Mouse (Mus musculus) heart, embryonic 10.5 days (tissue): ENCODE measurements around the gene Gas2. TPM values are rescaled to one million over a fixed set of nuclear protein-coding genes. Genes with fewer than 3 reads are reported as not detected.

Experiments used
- DNase-seq: peaks from one replicate; pipeline ENCODE4 v3.0.0-alpha.2; 2017; ENCODE audit warnings: low spot score
- H3K27ac ChIP-seq: fragments of 300-500 bp; sonication (generic); 2 replicates; pipeline ENCODE4 v1.5.1; 2016; ENCODE audit warnings: mild to moderate bottlenecking
- H3K27me3 ChIP-seq: fragments of 300-500 bp; sonication (generic); 2 replicates; pipeline ENCODE4 v1.6.1; 2016; ENCODE audit warnings: mild to moderate bottlenecking; ENCODE audit not compliant: poor library complexity, insufficient read depth, severe bottlenecking
- H3K36me3 ChIP-seq: fragments of 300-500 bp; sonication (generic); 2 replicates; pipeline ENCODE4 v1.6.1; 2016; ENCODE audit warnings: mild to moderate bottlenecking, moderate library complexity
- H3K4me1 ChIP-seq: fragments of 300-500 bp; sonication (generic); 2 replicates; pipeline ENCODE4 v1.6.1; 2016; ENCODE audit warnings: mild to moderate bottlenecking
- H3K4me3 ChIP-seq: fragments of 300-500 bp; sonication (generic); 2 replicates; pipeline ENCODE4 v1.5.1; 2016; ENCODE audit warnings: mild to moderate bottlenecking, moderate library complexity
- H3K9me3 ChIP-seq: fragments of 300-500 bp; sonication (generic); 2 replicates; pipeline ENCODE4 v1.6.1; 2016; ENCODE audit warnings: mild to moderate bottlenecking, moderate library complexity
- WGBS: fragments of 180-500 bp; shearing (Covaris S2); methylation state at CpG from one replicate; pipeline ENCODE4 v1.1.7; 2016; 5-methylcytosine and 5-hydroxymethylcytosine counted together
- polyA plus RNA-seq: library from polyadenylated mRNA; unstranded; fragments of >200 nt; fragmentation: Nextera tagmentation; extraction: Ambion mirVana; gene quantifications from 2 replicates; pipeline ENCODE4 v1.2.1, GENCODE M21; 2016

Gene Gas2
- polyA plus RNA-seq, 1 experiment from 2014 or later: 11.2 TPM

GRCm38 (mm10) chr7:51960698-51961374 lies 99.0 kb downstream of the Gas2 start:
- DNase-seq: no peak
- H3K27ac ChIP-seq: no peak overlapping the region
- no peaks in the 10 kb centered on the region for H3K9me3 ChIP-seq
- H3K4me3 ChIP-seq: no peak overlapping the region
- WGBS: 66% methylated on average over 6 of the region's 6 CpGs
- peaks cover 2% of the 10 kb centered on the region; the same call in 1 of the 2 replicates for H3K4me1 ChIP-seq
- no peaks in the 10 kb centered on the region for H3K36me3 ChIP-seq
- no peaks in the 10 kb centered on the region for H3K27me3 ChIP-seq

DNA sequence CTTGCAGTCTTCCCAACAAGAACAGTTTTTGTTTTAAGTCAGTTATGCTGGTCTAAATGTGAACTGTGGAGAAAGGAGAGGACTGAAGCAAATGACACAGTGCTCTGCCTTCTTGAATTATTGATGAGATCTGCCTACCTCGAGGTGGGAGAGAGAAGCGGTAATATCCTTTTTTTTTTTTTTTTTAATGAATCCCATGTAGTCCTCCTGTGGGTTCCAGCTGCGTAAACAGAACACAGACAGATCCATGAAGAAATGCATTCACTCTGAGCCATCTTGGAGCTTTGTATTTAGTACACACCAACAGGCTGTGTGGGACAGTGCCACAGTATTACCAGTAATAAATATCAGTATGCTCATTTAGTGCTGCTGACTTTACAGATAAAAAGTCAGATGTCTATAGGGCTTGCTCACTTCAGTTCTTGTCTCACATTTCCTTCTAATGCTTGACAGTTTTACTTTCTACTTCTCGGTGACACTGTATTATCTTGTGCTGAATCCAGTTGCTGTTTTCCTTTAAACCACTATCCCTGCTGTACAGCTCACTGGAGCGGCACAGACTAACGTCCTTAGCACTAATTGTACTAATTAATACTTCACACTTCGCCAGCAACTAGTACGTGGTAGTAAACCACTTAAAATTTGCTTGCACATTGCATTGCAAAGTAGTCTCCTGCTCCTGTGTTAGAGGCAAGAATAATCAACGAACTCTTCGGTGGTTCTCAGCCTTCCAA lies 100.6 kb downstream of the Gas2 start:
- Histone ChIP-seq H3K9me3 (no peaks in the 10 kb centered on the region), H3K27ac (no peak overlapping the region), H3K36me3 (no peaks in the 10 kb centered on the region), H3K27me3 (no peaks in the 10 kb centered on the region), H3K4me1 (no peaks in the 10 kb centered on the region), H3K4me3 (no peak overlapping the region)
- DNase-seq: no peak
- 84% methylated on average over 10 of the region's 10 CpGs for WGBS

DNA sequence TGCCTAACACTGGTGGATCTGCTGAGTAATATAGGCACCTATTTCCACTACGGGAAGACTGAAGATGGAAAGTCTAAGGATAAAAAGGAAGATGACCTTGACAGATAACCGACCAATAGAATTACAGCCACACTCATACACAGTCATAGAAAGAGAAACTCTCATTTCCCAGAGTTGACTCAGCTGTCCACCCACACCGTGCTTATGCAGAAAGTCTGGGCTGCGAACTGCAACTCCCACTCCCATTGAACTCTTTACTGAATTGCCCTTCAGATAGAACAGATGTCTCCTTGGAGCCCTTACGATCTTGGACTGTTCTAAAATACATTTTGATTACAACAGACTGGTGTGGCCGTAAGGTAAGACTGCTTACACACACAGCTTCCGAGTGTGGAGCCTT lies 102.9 kb downstream of the Gas2 start:
- H3K4me3 ChIP-seq: no peak overlapping the region
- WGBS: 86% methylated on average over 7 of the region's 7 CpGs
- no peaks in the 10 kb centered on the region for H3K36me3 ChIP-seq
- no peaks in the 10 kb centered on the region for H3K27me3 ChIP-seq
- no peak overlapping the region for H3K27ac ChIP-seq
- no peak for DNase-seq
- H3K9me3 ChIP-seq: no peaks in the 10 kb centered on the region
- H3K4me1 ChIP-seq: no peaks in the 10 kb centered on the region

DNA sequence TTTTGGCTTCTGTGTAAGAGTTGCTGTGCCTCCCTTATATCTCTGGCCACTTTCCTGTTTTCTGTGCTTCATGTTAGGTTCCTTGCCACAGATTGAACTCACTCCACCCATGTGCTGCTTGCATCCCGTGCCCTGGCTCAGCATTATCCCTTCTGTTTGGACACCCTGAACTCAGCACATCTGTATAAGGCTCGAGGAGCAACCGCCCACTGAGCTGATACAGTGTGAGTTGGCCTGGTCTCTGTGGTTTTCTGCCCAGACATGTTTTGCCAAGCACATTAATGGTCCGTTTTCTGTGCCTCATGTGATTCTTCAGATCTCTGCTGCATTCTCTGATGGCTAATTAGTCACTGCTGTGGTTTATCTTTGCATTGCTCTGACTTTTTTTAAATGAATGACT lies 105.8 kb downstream of the Gas2 start:
- Histone ChIP-seq H3K4me1 (no peaks in the 10 kb centered on the region), H3K27ac (no peak overlapping the region), H3K9me3 (no peaks in the 10 kb centered on the region), H3K36me3 (no peaks in the 10 kb centered on the region), H3K27me3 (no peaks in the 10 kb centered on the region), H3K4me3 (no peak overlapping the region)
- DNase-seq: no peak
- WGBS: 80% methylated on average over 4 of the region's 4 CpGs

GRCm38 (mm10) chr7:51969379-51969778 lies 107.6 kb downstream of the Gas2 start:
- H3K4me1 ChIP-seq: no peaks in the 10 kb centered on the region
- no peak overlapping the region for H3K27ac ChIP-seq
- no peak overlapping the region for H3K4me3 ChIP-seq
- no peak for DNase-seq
- no peaks in the 10 kb centered on the region for H3K9me3 ChIP-seq
- H3K36me3 ChIP-seq: no peaks in the 10 kb centered on the region
- 0 out of 2 replicates have a peak, but pooled peaks cover 6% of the 10 kb centered on the region for H3K27me3 ChIP-seq

GRCm38 (mm10) chr7:51972252-51972855 lies 110.5 kb downstream of the Gas2 start:
- 33% methylated on average over 6 of the region's 6 CpGs for WGBS
- H3K27me3 ChIP-seq: 0 out of 2 replicates have a peak, but pooled peaks cover 6% of the 10 kb centered on the region
- no peaks in the 10 kb centered on the region for H3K36me3 ChIP-seq
- H3K9me3 ChIP-seq: no peaks in the 10 kb centered on the region
- no peak overlapping the region for H3K27ac ChIP-seq
- DNase-seq: no peak
- no peaks in the 10 kb centered on the region for H3K4me1 ChIP-seq
- no peak overlapping the region for H3K4me3 ChIP-seq

DNA sequence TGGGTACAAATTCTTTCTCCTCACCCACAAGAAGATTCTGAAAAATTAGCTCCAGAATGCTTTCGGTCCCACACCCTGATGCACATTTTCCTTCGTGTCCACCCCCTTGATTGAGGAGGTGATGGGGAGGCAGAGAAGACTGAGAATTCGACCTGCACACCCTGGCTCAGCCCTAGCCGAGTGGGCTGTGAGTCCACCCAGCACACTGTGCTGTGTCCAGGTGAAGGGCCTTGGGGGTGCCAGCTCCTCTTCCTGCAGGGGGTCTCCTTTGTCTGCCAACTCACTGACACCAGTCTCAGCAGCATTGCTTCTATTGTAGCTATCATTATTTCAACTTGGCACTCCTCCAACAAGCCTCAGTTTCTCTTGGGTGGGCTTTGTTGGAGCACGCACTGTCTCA lies 111.3 kb downstream of the Gas2 start:
- Histone ChIP-seq H3K36me3 (no peaks in the 10 kb centered on the region), H3K27ac (no peak overlapping the region), H3K27me3 (0 out of 2 replicates have a peak, but pooled peaks cover 6% of the 10 kb centered on the region), H3K4me3 (no peak overlapping the region), H3K4me1 (no peaks in the 10 kb centered on the region), H3K9me3 (no peaks in the 10 kb centered on the region)
- 68% methylated on average over 5 of the region's 5 CpGs for WGBS
- no peak for DNase-seq

GRCm38 (mm10) chr7:51973526-51973925 lies 111.7 kb downstream of the Gas2 start:
- H3K27me3 ChIP-seq: 0 out of 2 replicates have a peak, but pooled peaks cover 6% of the 10 kb centered on the region
- 74% methylated on average over 2 of the region's 2 CpGs for WGBS
- DNase-seq: no peak

DNA sequence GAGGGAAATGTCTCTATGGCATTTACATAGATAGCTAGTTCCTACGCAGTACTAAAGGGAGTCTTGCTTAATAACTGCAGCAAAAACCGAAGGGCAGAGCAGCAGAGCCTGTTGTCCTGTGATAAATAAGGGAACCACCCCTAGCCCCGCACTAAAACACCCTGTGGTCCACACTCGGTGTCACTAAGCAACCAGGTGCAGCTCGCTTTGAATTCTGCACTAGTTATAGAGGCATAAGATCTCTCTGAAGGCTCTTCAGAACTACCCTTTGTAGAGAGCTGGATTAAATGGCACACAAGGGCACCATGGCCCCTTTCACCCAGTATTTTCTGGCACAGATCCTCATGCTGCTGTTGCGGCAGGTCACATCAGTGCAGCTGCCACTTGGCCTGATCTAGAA lies 113.4 kb downstream of the Gas2 start:
- Histone ChIP-seq H3K36me3 (no peaks in the 10 kb centered on the region), H3K27ac (no peak overlapping the region), H3K9me3 (no peaks in the 10 kb centered on the region), H3K4me3 (no peak overlapping the region), H3K4me1 (no peaks in the 10 kb centered on the region), H3K27me3 (0 out of 2 replicates have a peak, but pooled peaks cover 6% of the 10 kb centered on the region)
- WGBS: 73% methylated on average over 6 of the region's 6 CpGs
- no peak for DNase-seq

More at GRCm38 (mm10) chr7:51973526-51973925, 111.7 kb downstream of the Gas2 start:
- Histone ChIP-seq H3K36me3 (no peaks in the 10 kb centered on the region), H3K4me1 (no peaks in the 10 kb centered on the region), H3K27ac (no peak overlapping the region), H3K9me3 (no peaks in the 10 kb centered on the region), H3K4me3 (no peak overlapping the region)

DNA sequence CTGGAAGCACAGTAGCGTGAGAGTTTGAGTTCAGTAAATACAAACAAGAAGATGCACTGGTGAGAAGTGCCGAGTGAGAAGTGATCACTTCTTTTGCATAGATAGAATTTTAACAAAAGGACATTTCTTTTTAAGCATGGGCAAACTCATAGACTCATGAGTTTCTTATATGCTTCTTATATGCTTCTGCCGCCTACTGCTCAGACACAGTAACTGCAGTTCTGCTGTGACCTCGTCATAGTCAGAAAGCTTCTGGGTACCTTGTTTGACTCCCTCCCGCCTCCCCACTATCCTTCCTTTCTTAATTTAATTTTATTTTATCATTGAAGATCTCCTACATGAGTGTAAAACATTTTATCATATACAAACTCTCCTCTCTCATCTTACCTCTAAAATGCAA lies 117.5 kb downstream of the Gas2 start:
- no peak overlapping the region for H3K27ac ChIP-seq
- no peak overlapping the region for H3K4me3 ChIP-seq
- 41% methylated on average over 5 of the region's 5 CpGs for WGBS
- no peak for DNase-seq
- H3K27me3 ChIP-seq: no peaks in the 10 kb centered on the region
- peaks cover 17% of the 10 kb centered on the region for H3K4me1 ChIP-seq
- H3K36me3 ChIP-seq: no peaks in the 10 kb centered on the region
- H3K9me3 ChIP-seq: no peaks in the 10 kb centered on the region

- H3K36me3 ChIP-seq: no peaks in the 10 kb centered on the region
- 8% methylated on average over 1 of the region's 1 CpGs for WGBS
- no peak overlapping the region for H3K4me3 ChIP-seq
Observed at GRCm38 (mm10) chr7:51982303-51982702, 120.5 kb downstream of the Gas2 start.

DNA sequence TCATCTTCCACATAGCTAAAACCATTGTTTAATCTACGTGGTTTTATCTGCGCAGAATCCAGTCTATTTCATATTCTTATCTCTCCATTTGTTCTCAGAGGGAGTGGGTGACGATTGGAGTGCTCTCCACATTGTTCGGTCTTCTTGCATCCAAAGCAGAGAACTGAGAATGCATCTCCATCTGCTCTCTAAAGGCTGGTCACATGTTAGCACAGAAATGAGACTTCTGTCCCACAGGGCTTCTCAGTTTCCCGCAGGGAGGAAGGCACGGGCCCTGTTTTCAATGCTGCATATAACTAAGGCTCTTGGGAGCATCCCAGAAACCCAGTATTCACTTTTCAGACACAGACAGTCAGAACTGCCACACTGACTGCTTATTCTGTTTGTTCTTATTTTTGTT lies 123.9 kb downstream of the Gas2 start:
- H3K36me3 ChIP-seq: no peaks in the 10 kb centered on the region
- no peaks in the 10 kb centered on the region for H3K9me3 ChIP-seq
- H3K27me3 ChIP-seq: no peaks in the 10 kb centered on the region; the same call in 1 of the 2 replicates
- no peak for DNase-seq
- WGBS: 75% methylated on average over 6 of the region's 6 CpGs
- H3K4me3 ChIP-seq: no peak overlapping the region
- peaks cover 28% of the 10 kb centered on the region for H3K4me1 ChIP-seq
- H3K27ac ChIP-seq: no peak overlapping the region

More at GRCm38 (mm10) chr7:51982303-51982702, 120.5 kb downstream of the Gas2 start:
- no peaks in the 10 kb centered on the region for H3K9me3 ChIP-seq
- H3K27ac ChIP-seq: peak overlapping the region; percentile 52; the same call in 1 of the 2 replicates
- H3K4me1 ChIP-seq: peaks cover 17% of the 10 kb centered on the region
- peak; percentile 76 for DNase-seq
- H3K27me3 ChIP-seq: no peaks in the 10 kb centered on the region

GRCm38 (mm10) chr7:51986909-51987308 lies 125.1 kb downstream of the Gas2 start:
- Histone ChIP-seq H3K27me3 (no peaks in the 10 kb centered on the region; the same call in 1 of the 2 replicates), H3K4me3 (no peak overlapping the region), H3K4me1 (peaks cover 23% of the 10 kb centered on the region; the same call in 1 of the 2 replicates), H3K9me3 (no peaks in the 10 kb centered on the region), H3K36me3 (no peaks in the 10 kb centered on the region), H3K27ac (no peak overlapping the region)
- WGBS: 52% methylated on average over 6 of the region's 6 CpGs
- no peak for DNase-seq
